Mouse (Mus musculus): ENCODE data around the gene Kcnab2. TPM values are rescaled to one million over a fixed set of nuclear protein-coding genes. Genes with fewer than 3 reads are reported as not detected.

The Kcnab2 gene
- polyA plus RNA-seq, 1 experiment from 2014 or later = 9.3 TPM

- H3K4me3 ChIP-seq (replicated peaks) = no peak overlapping the region
- H3K27me3 ChIP-seq = no peaks in the 10 kb centered on the region
- no peaks in the 10 kb centered on the region for H3K9me3 ChIP-seq
- no peak overlapping the region for H3K9ac ChIP-seq (replicated peaks)
- ATAC-seq (ENCODE audit: insufficient number of reproducible peaks, insufficient read depth, low FRiP score, low TSS enrichment, low read depth) = no peak
- WGBS = 30% methylated on average over 4 of the region's 4 CpGs
- no peaks in the 10 kb centered on the region for H3K36me3 ChIP-seq
- no peaks in the 10 kb centered on the region for H3K4me1 ChIP-seq (replicated peaks)
- H3K27ac ChIP-seq = no peak overlapping the region
- H3K4me2 ChIP-seq = no peak overlapping the region
These were observed 53.3 kb downstream of the Kcnab2 start for GRCm38 (mm10) chr4:152424341-152424740.

GRCm38 (mm10) chr4:152423576-152423975, 54.1 kb downstream of the Kcnab2 start:
- H3K9me3 ChIP-seq = no peaks in the 10 kb centered on the region
- ATAC-seq (ENCODE audit: insufficient number of reproducible peaks, insufficient read depth, low FRiP score, low TSS enrichment, low read depth) = no peak
- no peak overlapping the region for H3K9ac ChIP-seq (replicated peaks)
- H3K4me1 ChIP-seq (replicated peaks) = no peaks in the 10 kb centered on the region
- H3K4me3 ChIP-seq (replicated peaks) = no peak overlapping the region
- H3K27me3 ChIP-seq = 0 out of 2 replicates have a peak, but pooled peaks cover 2% of the 10 kb centered on the region
- H3K4me2 ChIP-seq = no peak overlapping the region
- H3K36me3 ChIP-seq = no peaks in the 10 kb centered on the region
- H3K27ac ChIP-seq = no peak overlapping the region
- 87% methylated on average over 6 of the region's 6 CpGs for WGBS

- H3K4me1 ChIP-seq (replicated peaks) = no peaks in the 10 kb centered on the region
- H3K9me3 ChIP-seq = no peaks in the 10 kb centered on the region
- H3K4me3 ChIP-seq (replicated peaks) = no peak overlapping the region
- no peak overlapping the region for H3K27ac ChIP-seq
- WGBS = 40% methylated on average over 28 of the region's 28 CpGs
- H3K9ac ChIP-seq (replicated peaks) = no peak overlapping the region
- peaks cover 10% of the 10 kb centered on the region for H3K27me3 ChIP-seq
- no peak overlapping the region for H3K4me2 ChIP-seq
- no peaks in the 10 kb centered on the region for H3K36me3 ChIP-seq
- no peak for ATAC-seq (ENCODE audit: insufficient number of reproducible peaks, insufficient read depth, low FRiP score, low TSS enrichment, low read depth)
These were observed 59.2 kb downstream of the Kcnab2 start for GRCm38 (mm10) chr4:152418229-152419060.

GRCm38 (mm10) chr4:152412524-152413080, 65.1 kb downstream of the Kcnab2 start:
- Histone ChIP-seq H3K27ac (no peak overlapping the region), H3K4me3 (replicated peaks) (no peak overlapping the region), H3K36me3 (no peaks in the 10 kb centered on the region), H3K9ac (replicated peaks) (no peak overlapping the region), H3K4me2 (no peak overlapping the region), H3K4me1 (replicated peaks) (no peaks in the 10 kb centered on the region), H3K9me3 (no peaks in the 10 kb centered on the region), H3K27me3 (peaks cover 7% of the 10 kb centered on the region)
- WGBS = 82% methylated on average over 3 of the region's 3 CpGs
- ATAC-seq (ENCODE audit: insufficient number of reproducible peaks, insufficient read depth, low FRiP score, low TSS enrichment, low read depth) = no peak

- no peak overlapping the region for H3K4me2 ChIP-seq
- H3K9me3 ChIP-seq = no peaks in the 10 kb centered on the region
- no peak overlapping the region for H3K4me3 ChIP-seq (replicated peaks)
- H3K36me3 ChIP-seq = no peaks in the 10 kb centered on the region
- H3K27me3 ChIP-seq = 0 out of 2 replicates have a peak, but pooled peaks cover 3% of the 10 kb centered on the region
- H3K27ac ChIP-seq = no peak overlapping the region
- ATAC-seq (ENCODE audit: insufficient number of reproducible peaks, insufficient read depth, low FRiP score, low TSS enrichment, low read depth) = no peak
- H3K4me1 ChIP-seq (replicated peaks) = no peaks in the 10 kb centered on the region
- no peak overlapping the region for H3K9ac ChIP-seq (replicated peaks)
- 83% methylated on average over 13 of the region's 13 CpGs for WGBS
These were observed 66.7 kb downstream of the Kcnab2 start for GRCm38 (mm10) chr4:152410961-152411360.

GRCm38 (mm10) chr4:152406531-152406930, 71.1 kb downstream of the Kcnab2 start:
- WGBS = 81% methylated on average over 8 of the region's 8 CpGs
- H3K27me3 ChIP-seq = 0 out of 2 replicates have a peak, but pooled peaks cover 3% of the 10 kb centered on the region
- no peaks in the 10 kb centered on the region for H3K4me1 ChIP-seq (replicated peaks)
- no peaks in the 10 kb centered on the region for H3K36me3 ChIP-seq
- no peak overlapping the region for H3K27ac ChIP-seq
- H3K9me3 ChIP-seq = no peaks in the 10 kb centered on the region
- H3K4me3 ChIP-seq (replicated peaks) = no peak overlapping the region
- no peak for ATAC-seq (ENCODE audit: insufficient number of reproducible peaks, insufficient read depth, low FRiP score, low TSS enrichment, low read depth)
- H3K4me2 ChIP-seq = no peak overlapping the region
- H3K9ac ChIP-seq (replicated peaks) = no peak overlapping the region

GRCm38 (mm10) chr4:152405671-152406201, 71.9 kb downstream of the Kcnab2 start:
- ATAC-seq (ENCODE audit: insufficient number of reproducible peaks, insufficient read depth, low FRiP score, low TSS enrichment, low read depth) = no peak
- Histone ChIP-seq H3K27ac (no peak overlapping the region), H3K36me3 (no peaks in the 10 kb centered on the region), H3K9ac (replicated peaks) (no peak overlapping the region), H3K4me2 (no peak overlapping the region), H3K27me3 (0 out of 2 replicates have a peak, but pooled peaks cover 3% of the 10 kb centered on the region), H3K4me1 (replicated peaks) (no peaks in the 10 kb centered on the region), H3K4me3 (replicated peaks) (no peak overlapping the region), H3K9me3 (no peaks in the 10 kb centered on the region)
- 75% methylated on average over 7 of the region's 7 CpGs for WGBS

- no peak for ATAC-seq (ENCODE audit: insufficient number of reproducible peaks, insufficient read depth, low FRiP score, low TSS enrichment, low read depth)
- 67% methylated on average over 6 of the region's 6 CpGs for WGBS
These were observed 72.5 kb downstream of the Kcnab2 start for GRCm38 (mm10) chr4:152405143-152405542.

GRCm38 (mm10) chr4:152398926-152399325, 78.7 kb downstream of the Kcnab2 start:
- H3K9ac ChIP-seq (replicated peaks) = no peak overlapping the region
- WGBS = 71% methylated on average over 3 of the region's 3 CpGs
- no peaks in the 10 kb centered on the region for H3K9me3 ChIP-seq
- no peak for ATAC-seq (ENCODE audit: insufficient number of reproducible peaks, insufficient read depth, low FRiP score, low TSS enrichment, low read depth)
- H3K27me3 ChIP-seq = no peaks in the 10 kb centered on the region
- no peaks in the 10 kb centered on the region for H3K36me3 ChIP-seq
- H3K4me1 ChIP-seq (replicated peaks) = no peaks in the 10 kb centered on the region
- no peak overlapping the region for H3K4me2 ChIP-seq
- H3K27ac ChIP-seq = no peak overlapping the region
- H3K4me3 ChIP-seq (replicated peaks) = no peak overlapping the region

More at GRCm38 (mm10) chr4:152405143-152405542, 72.5 kb downstream of the Kcnab2 start:
- H3K9me3 ChIP-seq = no peaks in the 10 kb centered on the region
- H3K9ac ChIP-seq (replicated peaks) = no peak overlapping the region
- H3K27ac ChIP-seq = no peak overlapping the region
- H3K4me2 ChIP-seq = no peak overlapping the region
- no peaks in the 10 kb centered on the region for H3K36me3 ChIP-seq
- no peak overlapping the region for H3K4me3 ChIP-seq (replicated peaks)
- no peaks in the 10 kb centered on the region for H3K4me1 ChIP-seq (replicated peaks)
- H3K27me3 ChIP-seq = 0 out of 2 replicates have a peak, but pooled peaks cover 1% of the 10 kb centered on the region

GRCm38 (mm10) chr4:152392627-152393026, 85.0 kb downstream of the Kcnab2 start:
- H3K9ac ChIP-seq (replicated peaks) = no peak overlapping the region
- H3K4me2 ChIP-seq = no peak overlapping the region
- H3K36me3 ChIP-seq = no peaks in the 10 kb centered on the region
- no peak overlapping the region for H3K27ac ChIP-seq
- H3K4me1 ChIP-seq (replicated peaks) = peaks cover 14% of the 10 kb centered on the region
- H3K27me3 ChIP-seq = no peaks in the 10 kb centered on the region
- 89% methylated on average over 17 of the region's 17 CpGs for WGBS
- no peak overlapping the region for H3K4me3 ChIP-seq (replicated peaks)
- no peak for ATAC-seq (ENCODE audit: insufficient number of reproducible peaks, insufficient read depth, low FRiP score, low TSS enrichment, low read depth)
- H3K9me3 ChIP-seq = no peaks in the 10 kb centered on the region

GRCm38 (mm10) chr4:152392192-152392591, 85.5 kb downstream of the Kcnab2 start:
- Histone ChIP-seq H3K36me3 (no peaks in the 10 kb centered on the region), H3K4me2 (no peak overlapping the region), H3K9me3 (no peaks in the 10 kb centered on the region), H3K27me3 (no peaks in the 10 kb centered on the region), H3K9ac (replicated peaks) (no peak overlapping the region), H3K4me3 (replicated peaks) (no peak overlapping the region), H3K4me1 (replicated peaks) (peaks cover 14% of the 10 kb centered on the region), H3K27ac (no peak overlapping the region)
- 82% methylated on average over 5 of the region's 5 CpGs for WGBS
- ATAC-seq (ENCODE audit: insufficient number of reproducible peaks, insufficient read depth, low FRiP score, low TSS enrichment, low read depth) = no peak

All from limb, embryonic 12.5 days (tissue).